Mouse (Mus musculus) MEL (cell line): Measurements from ENCODE around the gene Vstm5.

ENCODE experiments used
- CHD1 ChIP-seq: IDR thresholded peaks from 2 replicates; pipeline ENCODE4 v1.6.1; 2012; ENCODE audit warnings: low read depth, mild to moderate bottlenecking, inconsistent platforms, low read length, improper control_type of control experiment
- CTCF ChIP-seq, 3 experiments: IDR thresholded peaks in 2 of 3; conservative IDR thresholded peaks in 1 of 3; 2 replicates each; pipeline ENCODE4 v1.5.1; 2011 to 2012; ENCODE audit warnings: low read length in 3 of 3, low read depth in 2 of 3, mild to moderate bottlenecking in 2 of 3, improper control_type of control experiment in 1 of 3, inconsistent platforms in 1 of 3, mixed read lengths in 1 of 3, moderate library complexity in 1 of 3; ENCODE audit not compliant: control insufficient read depth in 1 of 3, insufficient read depth in 1 of 3, poor library complexity in 1 of 3, severe bottlenecking in 1 of 3
- E2F4 ChIP-seq: IDR thresholded peaks from 2 replicates; pipeline ENCODE4 v1.6.1; 2011; ENCODE audit warnings: low read depth, low read length, improper control_type of control experiment, borderline replicate concordance
- ELF1 ChIP-seq: IDR thresholded peaks from 2 replicates; pipeline ENCODE4 v1.6.1; 2014; ENCODE audit warnings: low read depth, mild to moderate bottlenecking, inconsistent platforms, low read length, improper control_type of control experiment, moderate library complexity
- EP300 ChIP-seq, 2 experiments: IDR thresholded peaks; 2 replicates each; pipeline ENCODE4 v1.6.1; 2011; ENCODE audit warnings: improper control_type of control experiment in 2 of 2, low read length in 2 of 2, low read depth in 1 of 2, mild to moderate bottlenecking in 1 of 2
- ETS1 ChIP-seq: IDR thresholded peaks from 2 replicates; pipeline ENCODE4 v1.6.1; 2012; ENCODE audit warnings: low read depth, mild to moderate bottlenecking, inconsistent platforms, low read length, improper control_type of control experiment, moderate library complexity
- GATA1 ChIP-seq: IDR thresholded peaks from 2 replicates; pipeline ENCODE4 v1.6.1; 2011; ENCODE audit warnings: low read depth, low read length, improper control_type of control experiment
- JUND ChIP-seq: IDR thresholded peaks from 2 replicates; pipeline ENCODE4 v1.6.1; 2011; ENCODE audit warnings: low read depth, mild to moderate bottlenecking, improper control_type of control experiment, low read length
- MXI1 ChIP-seq: IDR thresholded peaks from 2 replicates; pipeline ENCODE4 v1.6.1; 2011; ENCODE audit warnings: mild to moderate bottlenecking, low read depth, low read length, improper control_type of control experiment
- NELFE ChIP-seq: IDR thresholded peaks from 2 replicates; pipeline ENCODE4 v1.6.1; 2011; ENCODE audit warnings: low read depth, low read length, improper control_type of control experiment
- POLR2A ChIP-seq, 2 experiments: IDR thresholded peaks; 2 replicates each; pipeline ENCODE4 v1.6.1; 2011 to 2012; ENCODE audit warnings: low read length in 2 of 2, mild to moderate bottlenecking in 2 of 2, control low read depth in 1 of 2, improper control_type of control experiment in 1 of 2, low read depth in 1 of 2, moderate library complexity in 1 of 2; ENCODE audit not compliant: control insufficient read depth in 1 of 2, insufficient read depth in 1 of 2, poor library complexity in 1 of 2
- USF1 ChIP-seq: IDR thresholded peaks from 2 replicates; pipeline ENCODE4 v1.6.1; 2014; ENCODE audit warnings: low read depth, mild to moderate bottlenecking, inconsistent platforms, low read length, improper control_type of control experiment, moderate library complexity
- ZNF384 ChIP-seq: IDR thresholded peaks from 2 replicates; pipeline ENCODE4 v1.6.1; 2012; ENCODE audit warnings: low read depth, mild to moderate bottlenecking, inconsistent platforms, low read length, improper control_type of control experiment

GRCm38 (mm10) chr9:15261980-15262379 is 23.1 kb downstream of the Vstm5 start:
- TF ChIP-seq NELFE (no peak), GATA1 (no peak), E2F4 (no peak), CTCF (IDR thresholded peaks at IDR 0.05 in 2 of 3, conservative IDR thresholded peaks at IDR 0.05 in 1 of 3; ENCODE audit: control insufficient read depth in 1 of 3, insufficient read depth in 1 of 3, low read depth in 2 of 3, low read length in 3 of 3, poor library complexity in 1 of 3, severe bottlenecking in 1 of 3) (no peak), POLR2A (IDR thresholded peaks at IDR 0.05; ENCODE audit: control insufficient read depth in 1 of 2, insufficient read depth in 1 of 2, low read depth in 1 of 2, low read length in 2 of 2, poor library complexity in 1 of 2) (no peak), CHD1 (no peak), JUND (no peak), ZNF384 (no peak), EP300 (IDR thresholded peaks at IDR 0.05; ENCODE audit: low read depth in 1 of 2, low read length in 2 of 2) (no peak), ETS1 (no peak), MXI1 (no peak), ELF1 (no peak), USF1 (no peak)
